In the genomic region with DNA sequence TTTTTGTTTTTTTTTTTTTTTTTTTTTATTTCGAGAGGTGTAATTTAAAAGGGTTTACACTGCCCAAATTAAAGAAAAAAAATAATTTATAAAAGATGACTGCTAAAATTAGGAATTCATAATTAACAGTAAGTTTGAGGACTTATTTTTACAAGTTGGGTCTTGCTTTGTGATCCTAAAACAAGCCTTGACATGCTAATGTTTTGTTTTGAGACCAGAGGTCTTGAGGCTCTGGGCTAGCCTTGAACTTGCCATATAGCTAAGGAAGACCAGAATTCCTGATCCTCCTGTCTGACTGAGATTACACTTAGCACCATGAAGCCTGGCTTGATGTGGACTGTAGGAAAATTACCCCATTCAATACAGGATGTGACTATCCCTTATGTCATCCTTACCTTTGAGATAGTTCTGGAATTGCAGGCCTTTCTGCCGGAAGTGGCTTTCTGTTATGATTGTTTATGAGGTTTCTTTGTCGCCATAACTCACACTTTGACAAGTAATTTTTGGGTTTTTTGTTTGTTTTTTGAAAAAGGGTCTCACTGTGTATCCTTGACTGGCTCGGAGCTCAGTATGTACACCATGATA, we compare ENCODE assay signal across 8 mouse cellular contexts. TPM values are rescaled to one million over a fixed set of nuclear protein-coding genes. Genes with fewer than 3 reads are reported as not detected.
DNase-seq lines count a peak whose midpoint lies in the region; ATAC-seq and TF ChIP-seq lines count a peak whose summit lies in the region.

No protein-coding gene starts in this region.

- TF ChIP-seq CTCF in thymus, adult 2 months (IDR thresholded peaks at IDR 0.05; ENCODE audit: borderline replicate concordance, control insufficient read depth, extremely low read depth, insufficient read depth, low read length, poor library complexity) = no peak

- no peak for ATAC-seq in limb, embryonic 11.5 days (ENCODE audit: insufficient number of reproducible peaks, low FRiP score, low TSS enrichment, low read depth)

- peaks cover 12% of the 10 kb centered on the region for H3K4me1 ChIP-seq in thymus, adult 2 months (replicated peaks; ENCODE audit: control insufficient read depth, insufficient read depth, low read length)
- peaks cover 9% of the 10 kb centered on the region; the same call in 1 of the 2 replicates for H3K4me1 ChIP-seq in limb, embryonic 11.5 days (ENCODE audit: control insufficient read depth, insufficient read depth, low read length)

- no peak overlapping the region for H3K9ac ChIP-seq in limb, embryonic 11.5 days (ENCODE audit: low read length)

- no peak overlapping the region for H3K4me3 ChIP-seq in thymus, adult 2 months (ENCODE audit: control insufficient read depth, insufficient read depth, low read length)
- H3K4me3 ChIP-seq in limb, embryonic 11.5 days (ENCODE audit: low read depth, low read length) = peak overlapping the region; percentile 7; the same call in 1 of the 2 replicates

- H3K27ac ChIP-seq in thymus, adult 2 months (ENCODE audit: control insufficient read depth, insufficient read depth, low read length) = peak overlapping the region; percentile 97
- H3K27ac ChIP-seq in limb, embryonic 11.5 days (replicated peaks; ENCODE audit: low read depth, low read length) = no peak overlapping the region

- 71% methylated on average over 4 of the region's 4 CpGs for WGBS in thymus, adult 2 months
- 85% methylated on average over 4 of the region's 4 CpGs for WGBS in limb, embryonic 11.5 days

- H3K36me3 ChIP-seq in thymus, adult 2 months (ENCODE audit: control insufficient read depth, insufficient read depth, low read length) = peaks cover 42% of the 10 kb centered on the region
- no peaks in the 10 kb centered on the region for H3K36me3 ChIP-seq in limb, embryonic 11.5 days (ENCODE audit: control insufficient read depth, insufficient read depth, low read length)

- DNase-seq in cerebellum, adult 9-10 months = peak; percentile 49
- no peak for DNase-seq in cerebellum, postnatal 36 days
- peak; percentile 9 for DNase-seq in thymus, adult 2 months
- DNase-seq in thymus, postnatal 10 days (ENCODE audit: low spot score in 2 of 2) = no peak
- DNase-seq in limb, embryonic 11.5 days (ENCODE audit: low spot score) = no peak
- DNase-seq in right cerebral cortex, postnatal 25 days = no peak
- no peak for DNase-seq in adrenal gland, postnatal 4 days (ENCODE audit: low spot score in 2 of 2)
- no peak for DNase-seq in kidney, postnatal 36 days

- no peak for TF ChIP-seq POLR2A in thymus, adult 2 months (IDR thresholded peaks at IDR 0.05; ENCODE audit: control insufficient read depth, extremely low read depth, insufficient read depth, low read length, poor library complexity)

- H3K4me2 ChIP-seq in limb, embryonic 11.5 days (ENCODE audit: low read depth, severe bottlenecking) = peak overlapping the region; percentile 28

- H3K27me3 ChIP-seq in thymus, adult 2 months (ENCODE audit: control insufficient read depth, insufficient read depth, low read length) = no peaks in the 10 kb centered on the region
- H3K27me3 ChIP-seq in limb, embryonic 11.5 days (ENCODE audit: control insufficient read depth, insufficient read depth, low read length) = no peaks in the 10 kb centered on the region

- H3K9me3 ChIP-seq in limb, embryonic 11.5 days (ENCODE audit: control insufficient read depth, low read length) = no peaks in the 10 kb centered on the region

RNA-seq across cellular contexts. Expression of gene Btg1, which starts 4.6 kb away (rescaled TPM):
- 78.1 and 106 TPM in 2 replicates for polyA plus RNA-seq in thymus, adult 2 months (2012; rRNA removed)
- 49.8 and 50.8 TPM in 2 replicates for polyA plus RNA-seq in limb, embryonic 11.5 days (2014; fragmentation: Nextera tagmentation; extraction: Ambion mirVana)
- 100 to 1,000 TPM; 121 to 124 TPM for total RNA-seq in adrenal gland, postnatal 4 days (2021)

Comparison
In these comparisons a context has a peak if more than half of its experiments do, and no peak if none do; other contexts are left out.
1. DNase-seq: peak in cerebellum, adult 9-10 months (single experiment) and thymus, adult 2 months (single experiment); none in cerebellum, postnatal 36 days (0 of 2), thymus, postnatal 10 days (0 of 2), limb, embryonic 11.5 days (single experiment), right cerebral cortex, postnatal 25 days (single experiment), adrenal gland, postnatal 4 days (0 of 2) and kidney, postnatal 36 days (0 of 2).